Mouse (Mus musculus): ENCODE measurements at regions not wholly inside any gene's neighbourhood (a gene's known extent, or its start where the extent isn't known, plus 50 kb on each side); places are given as distances from the start of the nearest gene placed in this dataset.

DNA sequence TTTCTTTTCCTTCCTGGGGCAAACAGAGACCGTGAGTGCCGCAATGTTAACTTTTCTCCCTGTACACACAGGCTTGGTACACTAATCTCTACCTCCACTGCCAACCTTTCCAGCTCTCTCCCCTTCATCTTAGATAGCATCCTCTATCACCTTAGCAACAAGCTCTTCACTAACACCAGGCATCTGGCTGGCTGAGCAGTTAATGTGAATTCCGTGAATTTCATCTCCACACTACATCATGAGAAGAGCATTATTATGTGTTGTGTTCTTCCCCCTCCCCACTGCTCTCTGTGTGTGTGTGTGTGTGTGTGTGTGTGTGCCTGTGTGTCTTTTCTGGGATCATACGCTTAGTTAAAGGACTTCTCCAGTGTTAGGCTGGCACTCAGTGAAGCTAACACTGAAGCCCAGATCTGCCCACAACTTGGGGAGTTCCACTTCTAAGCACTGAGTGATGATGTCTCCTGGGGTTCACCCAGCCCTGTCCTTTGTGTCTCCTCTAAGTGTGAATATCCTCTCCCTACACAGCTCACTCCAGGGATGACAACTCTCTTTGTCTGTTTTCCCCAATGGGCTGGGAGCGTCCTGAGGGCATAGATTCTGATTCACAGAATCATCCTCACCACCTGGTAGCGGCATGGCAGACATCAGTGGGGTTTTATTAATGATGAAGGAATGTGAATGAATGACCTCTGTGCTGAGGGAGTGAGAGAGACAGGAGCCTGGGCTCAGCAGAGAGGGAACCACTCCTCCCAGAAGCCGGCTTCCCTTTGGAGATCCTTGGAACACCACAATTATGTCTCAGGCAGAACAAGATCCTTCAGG lies 77.7 kb upstream of the Bnc1 start:
- TF ChIP-seq USF1 (IDR thresholded peaks at IDR 0.05; ENCODE audit: low read depth) (no peak), CTCF (IDR thresholded peaks at IDR 0.05; ENCODE audit: control insufficient read depth, insufficient read depth, insufficient read length) (no peak), CEBPB (IDR thresholded peaks at IDR 0.05; ENCODE audit: low read depth) (no peak), MYOG (IDR thresholded peaks at IDR 0.05; ENCODE audit: control insufficient read depth, extremely low read depth, insufficient read length) (no peak), MAX (IDR thresholded peaks at IDR 0.05) (no peak), FOSL1 (IDR thresholded peaks at IDR 0.05; ENCODE audit: insufficient read depth, low read length, poor library complexity, severe bottlenecking) (no peak)
